Mouse (Mus musculus) ES-E14 (cell line): ENCODE results near the gene Erc2.

Experiments used
- ZC3H11A ChIP-seq: IDR thresholded peaks from 2 replicates; pipeline ENCODE4 v1.6.1; 2012; ENCODE audit warnings: low read depth, mild to moderate bottlenecking, inconsistent platforms, low read length, borderline replicate concordance
- ZNF384 ChIP-seq: IDR thresholded peaks from 2 replicates; pipeline ENCODE4 v1.6.1; 2012; ENCODE audit warnings: low read depth, low read length, inconsistent platforms

DNA sequence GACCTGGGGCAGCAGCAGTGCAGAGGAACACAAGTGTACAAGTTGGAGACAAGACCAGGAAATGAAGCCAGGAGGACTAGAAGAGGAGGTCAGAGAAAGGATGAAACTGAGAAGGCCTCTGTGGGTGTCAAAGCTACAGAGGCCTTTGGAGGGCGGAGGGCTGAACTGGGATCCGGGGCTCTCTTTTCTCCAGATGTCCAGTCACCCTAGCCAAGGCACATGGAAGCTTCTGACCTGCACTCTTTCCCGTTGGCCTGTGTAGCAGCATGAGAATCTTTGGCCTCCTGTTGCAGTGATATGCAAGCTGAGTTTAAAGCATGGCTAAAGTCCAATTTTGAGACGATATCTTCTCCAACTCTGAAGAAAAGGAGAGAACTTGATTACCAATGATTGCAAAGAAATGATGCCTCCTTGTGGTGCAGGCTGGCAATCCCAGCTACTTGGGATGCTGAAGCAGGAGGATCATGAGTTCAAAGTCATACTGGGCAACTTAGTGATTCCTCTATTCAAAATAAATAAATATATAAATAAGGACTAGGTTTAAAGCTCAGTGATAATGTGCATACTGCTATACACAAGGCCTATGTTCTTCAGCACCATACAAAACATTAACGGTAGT lies 699.8 kb downstream of the Erc2 start:
- no peak for TF ChIP-seq ZC3H11A
- TF ChIP-seq ZNF384: no peak
